Mouse (Mus musculus) heart, embryonic 12.5 days (tissue): ENCODE data around the gene Aqp3. TPM values are rescaled to one million over a fixed set of nuclear protein-coding genes. Genes with fewer than 3 reads are reported as not detected.

Source experiments
- ATAC-seq: fragments of 200-750 bp; cut with Nextera tagmentation; 2 replicates; pipeline ENCODE4 v1.8.0; 2017; ENCODE audit warnings: moderate TSS enrichment, moderate library complexity; ENCODE audit not compliant: insufficient number of reproducible peaks, low FRiP score
- H3K27ac ChIP-seq: fragments of 300-500 bp; sonication (generic); 2 replicates; pipeline ENCODE4 v1.5.1; 2016; ENCODE audit warnings: mild to moderate bottlenecking, moderate library complexity; ENCODE audit not compliant: poor library complexity, severe bottlenecking
- H3K27me3 ChIP-seq: fragments of 300-500 bp; sonication (generic); replicated peaks from 2 replicates; pipeline ENCODE4 v1.6.1; 2016; ENCODE audit warnings: mild to moderate bottlenecking, moderate library complexity
- H3K36me3 ChIP-seq: fragments of 300-500 bp; sonication (generic); 2 replicates; pipeline ENCODE4 v1.6.1; 2016; ENCODE audit warnings: mild to moderate bottlenecking, moderate library complexity
- H3K4me1 ChIP-seq: fragments of 300-500 bp; sonication (generic); replicated peaks from 2 replicates; pipeline ENCODE4 v1.6.1; 2016; ENCODE audit warnings: mild to moderate bottlenecking
- H3K4me2 ChIP-seq: fragments of 300-500 bp; sonication (generic); 2 replicates; pipeline ENCODE4 v1.6.1; 2016; ENCODE audit warnings: mild to moderate bottlenecking, moderate library complexity
- H3K4me3 ChIP-seq: fragments of 300-500 bp; sonication (generic); 2 replicates; pipeline ENCODE4 v1.5.1; 2016; ENCODE audit warnings: mild to moderate bottlenecking
- H3K9ac ChIP-seq: fragments of 300-500 bp; sonication (generic); 2 replicates; pipeline ENCODE4 v1.6.1; 2016; ENCODE audit warnings: mild to moderate bottlenecking, moderate library complexity
- H3K9me3 ChIP-seq: fragments of 300-500 bp; sonication (generic); replicated peaks from 2 replicates; pipeline ENCODE4 v1.6.1; 2016; ENCODE audit warnings: mild to moderate bottlenecking, moderate library complexity
- WGBS: fragments of 180-500 bp; shearing (Covaris S2); methylation state at CpG from one replicate; pipeline ENCODE4 v1.1.7; 2016; 5-methylcytosine and 5-hydroxymethylcytosine counted together
- polyA plus RNA-seq: library from polyadenylated mRNA; unstranded; fragments of >200 nt; fragmentation: Nextera tagmentation; extraction: Ambion mirVana; gene quantifications from 2 replicates; pipeline ENCODE4 v1.2.1, GENCODE M21; 2016

The Aqp3 gene
- polyA plus RNA-seq, 1 experiment from 2014 or later, result 2.2 TPM

DNA sequence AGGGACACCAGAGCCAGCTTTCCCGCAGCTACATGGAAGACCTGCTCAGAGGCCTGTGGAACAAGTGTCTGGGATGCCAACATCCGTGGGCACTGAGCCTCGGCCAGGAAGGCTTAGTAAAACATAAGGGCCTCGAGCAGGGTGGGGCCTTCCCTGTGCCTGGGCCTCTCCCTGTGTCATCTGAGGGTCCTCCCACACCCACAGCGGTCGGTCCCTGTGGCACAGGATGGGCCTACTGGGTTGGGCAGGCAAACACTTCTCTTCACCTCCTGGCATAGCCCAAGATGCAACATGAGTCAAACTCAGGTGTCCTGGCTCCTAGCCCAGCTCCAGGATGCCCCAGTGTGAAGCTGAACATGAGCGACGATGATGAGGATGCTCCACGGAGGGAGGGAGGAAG lies 40.6 kb downstream of the Aqp3 start:
- Histone ChIP-seq H3K9me3 (no peaks in the 10 kb centered on the region), H3K4me2 (no peak overlapping the region), H3K4me1 (peaks cover 25% of the 10 kb centered on the region), H3K27me3 (peaks cover 12% of the 10 kb centered on the region; the same call in 1 of the 2 replicates), H3K36me3 (no peaks in the 10 kb centered on the region), H3K27ac (no peak overlapping the region), H3K9ac (no peak overlapping the region), H3K4me3 (no peak overlapping the region)
- WGBS, result 64% methylated on average over 7 of the region's 9 CpGs
- ATAC-seq, result no peak

DNA sequence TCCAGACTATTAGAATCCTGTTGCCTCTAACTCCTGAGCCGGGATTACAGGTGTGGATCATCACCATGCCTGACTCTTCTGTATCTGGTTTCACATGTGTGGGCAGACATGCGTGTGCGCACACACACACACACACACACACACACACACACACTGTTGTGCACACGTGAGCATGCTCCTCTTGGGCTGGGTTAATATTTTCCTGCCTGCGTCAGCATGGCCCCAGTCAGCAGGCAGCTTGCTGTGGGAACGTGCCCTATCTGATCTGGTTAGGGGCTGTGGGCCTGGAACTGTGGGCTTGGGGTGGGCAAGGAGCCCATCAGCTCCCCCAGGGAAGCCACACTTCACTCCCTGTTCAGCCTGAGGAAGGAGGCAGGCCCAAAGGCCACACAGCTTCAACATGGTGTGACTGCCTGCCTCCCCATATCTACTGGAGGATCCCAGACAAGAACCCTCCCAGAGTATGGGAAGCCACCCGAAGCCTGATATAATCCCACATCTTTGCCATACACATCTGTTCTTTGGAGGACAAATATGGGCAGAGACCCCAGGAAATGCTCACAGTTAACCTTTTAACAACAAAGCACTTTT lies 41.1 kb downstream of the Aqp3 start:
- no peak overlapping the region for H3K4me3 ChIP-seq
- H3K27ac ChIP-seq, result no peak overlapping the region
- H3K9ac ChIP-seq, result no peak overlapping the region
- H3K9me3 ChIP-seq, result no peaks in the 10 kb centered on the region
- no peak for ATAC-seq
- no peaks in the 10 kb centered on the region for H3K36me3 ChIP-seq
- H3K27me3 ChIP-seq, result peaks cover 8% of the 10 kb centered on the region; the same call in 1 of the 2 replicates
- WGBS, result 53% methylated on average over 7 of the region's 7 CpGs
- no peak overlapping the region for H3K4me2 ChIP-seq
- peaks cover 25% of the 10 kb centered on the region for H3K4me1 ChIP-seq

- no peak overlapping the region for H3K27ac ChIP-seq
- WGBS, result 24% methylated on average over 1 of the region's 1 CpGs
- 0 out of 2 replicates have a peak, but pooled peaks cover 6% of the 10 kb centered on the region for H3K27me3 ChIP-seq
- peaks cover 25% of the 10 kb centered on the region for H3K4me1 ChIP-seq
- no peak overlapping the region for H3K9ac ChIP-seq
- H3K9me3 ChIP-seq, result no peaks in the 10 kb centered on the region
- H3K36me3 ChIP-seq, result no peaks in the 10 kb centered on the region
- no peak overlapping the region for H3K4me2 ChIP-seq
- no peak overlapping the region for H3K4me3 ChIP-seq
- no peak for ATAC-seq
These were observed 41.7 kb downstream of the Aqp3 start for GRCm38 (mm10) chr4:41056253-41056652.

GRCm38 (mm10) chr4:41055111-41055510 lies 42.9 kb downstream of the Aqp3 start:
- peak overlapping the region; percentile 6; the same call in 1 of the 2 replicates for H3K27ac ChIP-seq
- no peaks in the 10 kb centered on the region for H3K9me3 ChIP-seq
- 32% methylated on average over 13 of the region's 13 CpGs for WGBS
- peaks cover 28% of the 10 kb centered on the region for H3K4me1 ChIP-seq
- H3K4me2 ChIP-seq, result peak overlapping the region; percentile 44
- no peak overlapping the region for H3K4me3 ChIP-seq
- 0 out of 2 replicates have a peak, but pooled peaks cover 3% of the 10 kb centered on the region for H3K27me3 ChIP-seq
- peak; percentile 40; the same call in 1 of the 2 replicates for ATAC-seq
- no peak overlapping the region for H3K9ac ChIP-seq
- no peaks in the 10 kb centered on the region for H3K36me3 ChIP-seq

DNA sequence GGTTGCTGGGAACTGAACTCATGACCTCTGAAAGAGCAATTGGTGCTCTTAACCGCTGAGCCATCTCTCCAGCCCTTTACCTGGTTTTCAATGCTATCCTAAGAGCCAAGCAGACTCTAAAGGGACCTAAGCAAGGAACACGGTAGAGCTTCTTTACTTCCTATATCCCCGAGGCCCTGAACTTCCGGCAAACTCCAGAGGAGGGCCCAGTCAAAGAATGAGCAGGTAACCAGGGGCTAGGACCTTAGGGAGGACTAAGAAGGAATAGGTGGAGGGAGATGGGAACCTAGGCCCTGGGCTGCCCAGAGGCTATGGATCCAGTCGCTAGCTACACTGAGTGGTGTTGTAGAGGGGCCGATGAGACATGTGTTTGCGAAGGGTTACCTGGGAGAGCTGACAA lies 46.2 kb downstream of the Aqp3 start:
- H3K4me2 ChIP-seq, result no peak overlapping the region
- no peaks in the 10 kb centered on the region for H3K9me3 ChIP-seq
- H3K27ac ChIP-seq, result no peak overlapping the region
- H3K27me3 ChIP-seq, result no peaks in the 10 kb centered on the region
- 78% methylated on average over 7 of the region's 7 CpGs for WGBS
- no peak overlapping the region for H3K9ac ChIP-seq
- no peak for ATAC-seq
- H3K4me3 ChIP-seq, result no peak overlapping the region
- H3K36me3 ChIP-seq, result no peaks in the 10 kb centered on the region
- peaks cover 43% of the 10 kb centered on the region for H3K4me1 ChIP-seq

DNA sequence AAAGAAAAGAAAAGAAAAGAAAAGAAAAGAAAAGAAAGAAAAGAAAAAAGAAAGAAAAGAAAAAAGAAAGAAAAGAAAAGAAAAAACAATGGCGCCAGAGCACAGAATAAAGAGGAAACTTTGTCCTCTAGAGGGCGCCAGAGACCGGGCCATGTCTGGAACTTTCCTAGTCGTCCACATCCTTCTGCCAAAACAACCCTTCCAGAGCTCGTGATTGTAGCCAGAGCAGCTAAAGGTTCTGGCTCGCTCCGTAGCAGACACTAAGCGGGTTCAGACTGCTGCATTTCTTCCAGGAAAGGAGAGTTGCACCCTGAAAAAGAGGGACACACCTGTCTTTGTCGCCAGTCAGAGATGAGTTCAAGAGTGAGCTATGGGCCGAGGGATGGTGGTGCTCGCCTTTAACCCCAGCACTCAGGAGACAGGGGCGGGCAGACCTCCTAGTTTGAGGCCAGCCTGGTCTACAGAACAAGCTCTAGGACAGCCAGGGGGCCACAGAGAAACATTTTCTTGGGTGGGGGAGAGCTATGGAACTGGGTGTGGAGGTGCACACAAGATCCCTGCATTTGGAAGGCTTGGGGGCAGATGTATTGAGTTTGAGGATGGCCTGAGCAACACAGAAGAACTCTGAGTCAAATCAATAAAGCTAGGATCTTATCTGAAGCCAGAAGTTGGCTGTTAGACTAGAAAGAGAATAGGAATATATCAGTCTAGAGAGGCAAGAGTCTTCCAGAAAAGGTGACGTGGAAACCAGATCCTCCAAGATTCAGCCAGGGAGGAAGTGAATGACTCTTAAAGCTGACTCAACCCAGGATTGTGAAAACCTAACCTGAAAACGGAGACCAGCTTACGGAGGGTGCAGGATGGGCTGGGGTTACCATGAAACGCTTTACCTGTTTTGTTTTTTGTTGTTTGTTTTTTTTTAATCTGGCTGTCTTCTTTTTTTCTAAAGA lies 47.0 kb downstream of the Aqp3 start:
- Histone ChIP-seq H3K9ac (no peak overlapping the region), H3K27ac (no peak overlapping the region)
- no peak for ATAC-seq

GRCm38 (mm10) chr4:41048926-41049325 lies 49.1 kb downstream of the Aqp3 start:
- Histone ChIP-seq H3K36me3 (no peaks in the 10 kb centered on the region), H3K4me3 (no peak overlapping the region), H3K4me1 (peaks cover 31% of the 10 kb centered on the region), H3K27me3 (no peaks in the 10 kb centered on the region), H3K9ac (no peak overlapping the region), H3K27ac (no peak overlapping the region), H3K9me3 (no peaks in the 10 kb centered on the region), H3K4me2 (no peak overlapping the region)
- no peak for ATAC-seq
- WGBS, result 48% methylated on average over 2 of the region's 2 CpGs

More for the DNA sequence above, 47.0 kb downstream of the Aqp3 start:
- no peak overlapping the region; the same call in 1 of the 2 replicates for H3K4me3 ChIP-seq
- no peaks in the 10 kb centered on the region for H3K9me3 ChIP-seq
- no peaks in the 10 kb centered on the region for H3K36me3 ChIP-seq
- WGBS, result 33% methylated on average over 16 of the region's 16 CpGs
- H3K4me1 ChIP-seq, result peaks cover 44% of the 10 kb centered on the region
- peak overlapping the region; percentile 53 for H3K4me2 ChIP-seq
- H3K27me3 ChIP-seq, result no peaks in the 10 kb centered on the region

GRCm38 (mm10) chr4:41047524-41048271 lies 50.3 kb downstream of the Aqp3 start, which contains the start of gene Aqp7:
Gene Aqp7 (minus strand): TSS chr4:41048139.
- Histone ChIP-seq H3K36me3 (no peaks in the 10 kb centered on the region), H3K9ac (no peak within 1 kb of the TSS), H3K4me1 (peaks cover 31% of the 10 kb centered on the region), H3K4me3 (no peak within 1 kb of the TSS), H3K27me3 (no peaks in the 10 kb centered on the region), H3K9me3 (no peaks in the 10 kb centered on the region), H3K27ac (no peak within 1 kb of the TSS), H3K4me2 (no peak within 1 kb of the TSS)
- WGBS, result 19% methylated on average over 9 of the region's 9 CpGs
- ATAC-seq, result no peak; the same call in 1 of the 2 replicates

- Histone ChIP-seq H3K4me1 (peaks cover 31% of the 10 kb centered on the region), H3K27me3 (no peaks in the 10 kb centered on the region), H3K4me3 (no peak overlapping the region), H3K27ac (no peak overlapping the region), H3K36me3 (no peaks in the 10 kb centered on the region), H3K4me2 (no peak overlapping the region), H3K9ac (no peak overlapping the region), H3K9me3 (no peaks in the 10 kb centered on the region)
- 70% methylated on average over 13 of the region's 13 CpGs for WGBS
- no peak for ATAC-seq
These were observed 51.7 kb downstream of the Aqp3 start for GRCm38 (mm10) chr4:41046254-41046795.

DNA sequence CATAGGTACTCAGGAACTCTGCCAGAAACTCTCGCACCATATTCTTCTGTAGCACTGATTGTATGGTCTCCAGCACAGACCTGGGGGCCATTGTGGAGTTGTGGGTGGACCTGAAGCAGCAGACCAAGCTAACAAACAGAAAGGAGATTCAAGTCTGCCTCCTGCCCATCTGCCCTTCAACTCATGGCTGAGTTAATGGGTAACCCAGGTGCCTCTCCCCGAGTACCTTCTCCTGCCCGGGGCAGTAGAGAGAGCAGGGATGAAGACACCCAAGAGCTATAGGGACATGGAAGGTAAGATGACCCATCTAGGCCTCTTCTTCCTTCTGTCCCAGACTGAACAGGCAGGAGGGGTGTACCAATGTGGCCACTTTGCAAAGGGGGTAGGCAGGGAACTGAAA lies 52.7 kb downstream of the Aqp3 start:
- Histone ChIP-seq H3K9me3 (no peaks in the 10 kb centered on the region), H3K9ac (no peak overlapping the region), H3K4me1 (peaks cover 28% of the 10 kb centered on the region), H3K4me2 (no peak overlapping the region), H3K27me3 (no peaks in the 10 kb centered on the region), H3K36me3 (no peaks in the 10 kb centered on the region), H3K4me3 (no peak overlapping the region), H3K27ac (no peak overlapping the region)
- WGBS, result 85% methylated on average over 3 of the region's 3 CpGs
- no peak for ATAC-seq
